Mouse (Mus musculus) lung, postnatal 25 days (tissue): ENCODE measurements around the gene Rnf145.
"Not testable (repeated sequence)": the region's sequence is repeated elsewhere in the genome, so short reads cannot be mapped to it uniquely, and the experiment has no call there.

ENCODE experiments used
- DNase-seq: peaks from one replicate; pipeline ENCODE4 v3.0.0; 2022; ENCODE audit warnings: low spot score

Rnf145 gene

DNA sequence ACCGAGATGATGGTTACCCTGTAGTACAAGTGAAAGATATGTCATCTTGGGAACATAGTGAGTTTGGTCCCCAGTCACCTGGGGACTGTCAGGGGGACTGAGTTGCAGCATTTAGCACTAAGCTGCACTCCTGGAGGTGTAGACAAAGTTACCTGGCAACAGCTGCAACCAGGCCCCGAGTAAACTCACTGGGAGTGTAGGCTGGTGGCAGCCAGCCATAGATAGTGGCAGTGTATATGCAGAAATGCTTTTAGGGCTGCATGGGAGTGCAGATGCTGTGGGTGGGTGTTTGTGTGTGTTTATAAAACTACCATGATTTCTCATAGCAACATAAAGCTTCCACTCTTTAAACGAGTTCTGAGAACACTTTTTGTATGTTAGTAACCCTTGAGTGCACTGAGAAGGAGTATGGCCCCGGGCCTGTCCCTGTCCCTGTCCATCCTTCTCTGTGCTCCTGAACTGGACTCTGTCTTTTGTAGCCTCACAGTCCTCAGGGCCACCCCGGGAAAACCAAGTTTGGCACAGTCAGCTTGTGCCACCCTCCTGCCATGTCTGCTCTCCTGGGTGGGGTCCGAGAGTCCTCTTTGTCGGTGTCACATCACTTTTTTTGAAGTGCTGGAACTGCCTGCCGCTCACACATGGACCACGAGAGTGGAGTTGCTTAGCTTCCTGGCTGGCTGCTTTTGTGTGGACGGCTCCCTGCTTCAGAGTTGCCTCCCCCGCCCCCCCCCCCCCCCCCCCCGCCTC, 43.8 kb downstream of the Rnf145 start:
- no peak for DNase-seq

DNA sequence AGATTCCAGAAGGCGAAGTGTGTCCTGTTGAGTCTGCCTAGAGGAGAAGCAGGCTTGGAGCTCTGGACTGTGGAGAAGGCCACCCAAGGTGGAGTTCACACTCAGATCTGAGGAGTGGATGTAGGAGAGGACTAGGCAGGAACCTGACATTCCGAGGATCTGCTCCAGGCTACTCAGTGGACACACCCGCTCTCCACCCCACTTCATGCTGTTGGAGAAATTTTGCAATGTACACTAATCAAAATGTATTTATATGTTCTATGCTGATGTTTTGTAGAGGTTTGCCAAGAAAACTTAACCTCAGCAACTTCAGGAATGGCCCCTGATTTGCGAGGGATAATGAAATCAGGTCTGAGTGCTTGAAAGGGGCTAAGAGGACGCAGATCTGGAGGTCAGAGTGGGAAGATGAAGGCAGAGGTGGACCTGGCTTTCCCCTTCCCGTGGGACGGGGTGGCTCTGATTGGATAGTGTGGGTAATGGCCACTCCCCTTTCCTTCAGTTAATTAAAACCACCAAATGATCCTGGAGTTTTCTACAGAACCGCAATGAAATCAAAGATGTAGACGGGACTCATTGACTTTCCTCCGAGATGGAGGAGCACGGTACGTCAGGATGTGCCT, 45.6 kb downstream of the Rnf145 start:
- no peak for DNase-seq

GRCm38 (mm10) chr11:44564940-44565339, 46.2 kb downstream of the Rnf145 start:
- no peak for DNase-seq

DNA sequence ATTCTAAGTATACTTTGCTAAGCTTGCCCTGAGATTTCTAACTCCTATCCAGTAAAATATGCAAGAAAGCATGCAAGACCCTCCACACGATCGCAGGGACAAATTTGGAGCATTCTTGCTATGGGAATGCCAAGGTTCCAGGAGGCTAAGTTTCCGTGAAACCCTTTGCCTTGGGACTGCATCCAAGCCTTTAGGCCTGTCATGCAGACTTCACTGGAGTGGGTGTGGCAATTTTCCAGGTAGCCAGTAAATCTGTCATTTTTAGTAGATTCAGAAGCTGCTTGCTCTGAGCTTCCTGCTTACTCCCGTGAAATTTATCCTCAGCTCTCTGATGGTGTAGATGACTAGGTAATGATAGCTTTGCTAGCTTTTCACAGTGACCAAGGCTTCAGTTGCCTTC, 51.6 kb downstream of the Rnf145 start:
- not testable (repeated sequence) for DNase-seq

- DNase-seq: no peak
These were observed 54.0 kb downstream of the Rnf145 start for GRCm38 (mm10) chr11:44572781-44573180.

- no peak for DNase-seq
These were observed 54.6 kb downstream of the Rnf145 start for GRCm38 (mm10) chr11:44573396-44573795.

GRCm38 (mm10) chr11:44574391-44574790, 55.6 kb downstream of the Rnf145 start:
- DNase-seq: no peak

GRCm38 (mm10) chr11:44574820-44575219, 56.1 kb downstream of the Rnf145 start:
- DNase-seq: peak; percentile 45

GRCm38 (mm10) chr11:44577911-44578310, 59.1 kb downstream of the Rnf145 start:
- DNase-seq: no peak

DNA sequence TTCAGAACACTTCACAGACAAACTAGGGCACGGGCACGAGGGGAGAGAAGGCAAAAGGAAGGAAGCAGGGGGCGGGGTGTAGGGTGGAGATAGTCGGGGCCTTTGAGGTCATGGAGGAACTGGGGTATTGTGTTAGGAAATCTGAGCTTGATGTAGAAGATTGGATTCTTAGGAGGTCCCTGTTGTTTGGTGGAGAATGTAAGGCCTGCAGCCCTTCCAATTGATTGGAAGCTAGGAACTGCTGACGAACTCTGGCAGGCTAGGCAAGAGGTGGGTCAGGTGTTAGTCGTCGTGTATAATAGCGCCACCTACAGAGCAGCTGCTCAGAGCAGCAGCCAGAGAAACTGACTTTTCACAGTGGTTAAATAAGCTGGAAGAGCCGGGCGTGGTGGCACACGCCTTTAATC, 62.5 kb downstream of the Rnf145 start:
- DNase-seq: peak; percentile 80

- DNase-seq: peak; percentile 78
These were observed 67.4 kb downstream of the Rnf145 start for GRCm38 (mm10) chr11:44586047-44586696.

GRCm38 (mm10) chr11:44593016-44593415, 74.3 kb downstream of the Rnf145 start:
- DNase-seq: no peak

DNA sequence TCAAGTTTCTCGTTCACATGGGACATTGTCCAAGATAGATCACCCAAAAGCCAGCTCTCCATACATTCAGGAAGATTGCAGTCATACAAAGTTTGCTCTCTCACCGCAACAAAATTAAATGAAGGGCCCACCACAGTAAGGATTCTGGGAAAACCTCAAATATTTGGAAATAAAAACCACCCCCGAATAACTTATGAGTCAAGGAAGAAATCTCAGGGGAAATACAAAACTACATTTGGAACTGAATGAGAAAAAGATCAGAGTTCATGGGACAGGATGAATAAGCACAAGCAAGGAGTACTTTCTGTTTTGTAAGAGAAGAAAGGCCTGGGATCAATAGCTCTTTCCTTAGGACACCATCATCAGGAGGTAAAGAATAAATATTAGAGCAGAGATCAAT, 76.0 kb downstream of the Rnf145 start:
- DNase-seq: no peak

- no peak for DNase-seq
These were observed 88.1 kb downstream of the Rnf145 start for GRCm38 (mm10) chr11:44606881-44607280.

DNA sequence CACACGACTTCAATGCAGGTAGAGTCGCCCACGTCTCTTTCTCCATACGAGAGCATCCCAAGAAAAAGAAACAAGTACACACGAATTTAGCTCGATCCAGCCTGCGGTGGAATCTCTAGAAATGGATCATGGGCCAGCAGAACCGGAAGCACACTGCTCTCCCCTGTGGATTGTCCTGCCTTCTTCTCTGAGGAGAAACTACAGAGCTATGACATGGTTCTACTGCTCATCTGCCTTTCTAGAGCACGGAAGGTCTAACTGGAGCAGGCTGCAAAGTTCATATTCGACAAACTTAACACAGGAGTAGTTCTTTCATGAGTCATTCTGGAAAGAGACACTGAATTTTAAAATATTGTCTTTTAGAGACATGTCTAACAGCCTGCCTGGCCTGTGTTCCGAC, 89.9 kb downstream of the Rnf145 start:
- DNase-seq: no peak

- DNase-seq: peak; percentile 86
These were observed 92.4 kb downstream of the Rnf145 start for GRCm38 (mm10) chr11:44610971-44611781.

- DNase-seq: no peak
These were observed 93.4 kb downstream of the Rnf145 start for GRCm38 (mm10) chr11:44612156-44612555.

DNA sequence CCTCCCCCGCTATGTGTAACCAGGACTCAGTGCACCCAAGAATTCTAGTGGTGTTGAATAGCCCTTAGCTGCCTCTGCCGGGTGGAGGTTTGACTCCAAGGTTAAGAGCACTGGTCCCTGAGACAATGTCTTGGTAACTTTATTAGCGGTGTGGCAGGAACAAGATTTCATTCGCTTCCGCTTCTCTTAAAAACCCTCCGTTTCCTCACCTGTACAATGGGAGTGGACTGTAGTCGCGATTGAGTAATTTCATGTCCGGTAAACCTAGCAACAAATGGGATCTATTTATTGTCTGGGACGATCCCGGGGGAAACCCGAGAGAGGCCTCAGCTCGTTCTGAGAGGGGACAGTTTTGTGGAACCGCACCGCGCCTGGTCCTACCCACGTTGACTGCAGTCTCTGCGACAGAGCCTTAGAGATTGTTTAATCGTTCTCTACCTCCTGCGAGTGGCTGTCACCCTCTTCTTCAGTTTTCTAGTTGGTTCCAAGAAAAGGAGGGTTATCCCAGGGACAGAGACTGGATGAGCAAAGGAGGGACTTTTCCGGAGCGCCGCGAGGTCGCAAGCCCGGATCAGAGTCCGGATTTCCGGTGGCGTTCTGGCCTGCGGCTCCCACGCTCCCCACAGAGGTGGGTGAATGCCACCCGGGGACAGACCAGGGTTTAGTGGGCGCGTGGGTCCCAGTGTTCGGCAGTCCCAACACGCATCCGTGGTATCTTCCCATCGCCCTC, 94.1 kb downstream of the Rnf145 start:
- DNase-seq: no peak

GRCm38 (mm10) chr11:44613411-44614180, 94.8 kb downstream of the Rnf145 start:
- no peak for DNase-seq
